1 mouse cellular context compared by ENCODE assay signal in genomic region chr17:12996345-12996744, GRCm38 (mm10).
TF ChIP-seq lines count a peak whose summit lies in the region.

No protein-coding gene starts in this region.

TF ChIP-seq in CH12.LX, 34 proteins besides CTCF, POLR2A, EP300 and RAD21 (continued from another document):
- TF ChIP-seq MAX (IDR thresholded peaks at IDR 0.05; ENCODE audit: low read length) (peak; percentile 68), GABPA (IDR thresholded peaks at IDR 0.05; ENCODE audit: insufficient replicate concordance, low read depth, low read length) (no peak), SMC3 (IDR thresholded peaks at IDR 0.05; ENCODE audit: low read depth, low read length) (peak; percentile 76)
